Comparison of ENCODE assay signal across 8 mouse cellular contexts in the genomic region with DNA sequence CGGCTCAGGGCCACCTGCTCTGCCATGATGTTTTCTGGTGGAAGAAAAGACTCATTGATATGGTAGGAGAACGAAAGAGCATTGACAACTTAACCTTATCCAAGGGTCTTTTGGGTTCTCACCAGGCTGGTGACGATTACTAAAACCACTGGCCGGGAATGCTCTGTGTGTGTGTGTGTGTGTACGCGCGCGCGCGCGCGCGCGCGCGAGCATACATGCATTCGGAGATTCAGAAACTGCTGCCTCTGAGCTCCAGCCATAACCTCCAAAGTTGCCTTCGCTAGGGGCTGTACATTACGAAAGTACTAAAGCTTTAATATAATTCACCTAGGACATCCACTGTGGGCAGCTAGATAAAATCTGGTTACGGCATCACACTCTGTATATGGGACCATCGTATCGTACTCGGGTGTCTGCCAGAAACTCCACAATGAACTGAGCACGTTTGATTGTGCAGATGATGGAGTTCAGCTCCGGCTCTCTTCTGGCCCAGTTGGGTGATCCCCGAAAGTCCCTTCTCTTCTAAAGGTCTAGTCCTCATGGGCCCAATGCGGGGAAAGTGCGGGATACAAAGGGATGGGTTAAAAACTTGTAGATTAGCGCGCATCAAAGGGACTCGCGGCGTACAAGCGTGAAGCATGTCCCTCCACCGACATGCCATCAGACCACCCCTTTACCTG. TPM values are rescaled to one million over a fixed set of nuclear protein-coding genes. Genes with fewer than 3 reads are reported as not detected.
A peak's percentile ranks its signal among the peaks of the same experiment; 100 is the strongest.
DNase-seq lines count a peak whose midpoint lies in the region; ATAC-seq and TF ChIP-seq lines count a peak whose summit lies in the region.

No protein-coding gene starts in this region.

- H3K4me3 ChIP-seq in MEL (ENCODE audit: control insufficient read depth in 1 of 2, insufficient read depth in 1 of 2, low read depth in 2 of 2, low read length in 2 of 2) = peak overlapping the region; percentile 90 to 93
- H3K4me3 ChIP-seq in embryonic fibroblast, embryonic 13.5 days (ENCODE audit: insufficient read depth, low read length) = peak overlapping the region; percentile 87
- peak overlapping the region; percentile 55 for H3K4me3 ChIP-seq in limb, embryonic 13.5 days

- H3K4me1 ChIP-seq in MEL (ENCODE audit: control insufficient read depth in 1 of 2, insufficient read depth in 2 of 2, low read length in 2 of 2) = peaks cover 3 to 31% of the 10 kb centered on the region in 2 experiments; a peak in 3 of 4 replicates
- peaks cover 9% of the 10 kb centered on the region; the same call in 1 of the 2 replicates for H3K4me1 ChIP-seq in embryonic fibroblast, embryonic 13.5 days (ENCODE audit: control insufficient read depth, insufficient read depth, low read length)
- H3K4me1 ChIP-seq in limb, embryonic 13.5 days = 0 out of 2 replicates have a peak, but pooled peaks cover 6% of the 10 kb centered on the region

- WGBS in limb, embryonic 13.5 days = 16% methylated on average over 35 of the region's 35 CpGs

- TF ChIP-seq RAD21 in MEL (IDR thresholded peaks at IDR 0.05; ENCODE audit: low read depth, low read length) = no peak

- ATAC-seq in limb, embryonic 13.5 days (ENCODE audit: low FRiP score, low read depth) = peak; percentile 41; the same call in 1 of the 2 replicates
- ATAC-seq in inflammation-experienced regulatory T-cells, adult 6 months = no peak

- peaks cover 0 to 33% of the 10 kb centered on the region in 2 experiments; a peak in 3 of 4 replicates for H3K36me3 ChIP-seq in MEL (ENCODE audit: control insufficient read depth in 1 of 2, insufficient read depth in 2 of 2, low read length in 2 of 2)
- H3K36me3 ChIP-seq in limb, embryonic 13.5 days = no peaks in the 10 kb centered on the region

- H3K27ac ChIP-seq in MEL (ENCODE audit: control insufficient read depth, low read depth, low read length) = peak overlapping the region; percentile 64
- H3K27ac ChIP-seq in embryonic fibroblast, embryonic 13.5 days (ENCODE audit: insufficient read depth, low read length) = 0 out of 2 replicates have a peak overlapping the region, but pooled peaks have one; percentile 6
- peak overlapping the region; percentile 73; the same call in 1 of the 2 replicates for H3K27ac ChIP-seq in limb, embryonic 13.5 days

- TF ChIP-seq EP300 in MEL (IDR thresholded peaks at IDR 0.05; ENCODE audit: low read depth in 1 of 2, low read length in 2 of 2) = no peak

- no peaks in the 10 kb centered on the region for H3K27me3 ChIP-seq in MEL (ENCODE audit: control insufficient read depth in 1 of 2, insufficient read depth in 2 of 2, low read length in 2 of 2)
- H3K27me3 ChIP-seq in limb, embryonic 13.5 days = no peaks in the 10 kb centered on the region

- peak overlapping the region; percentile 63 for H3K4me2 ChIP-seq in limb, embryonic 13.5 days (replicated peaks)

- H3K9ac ChIP-seq in MEL (ENCODE audit: control insufficient read depth, low read depth, low read length, poor library complexity, severe bottlenecking) = peak overlapping the region; percentile 74
- H3K9ac ChIP-seq in limb, embryonic 13.5 days = peak overlapping the region; percentile 63

- TF ChIP-seq CTCF in MEL (IDR thresholded peaks at IDR 0.05 in 2 of 3, conservative IDR thresholded peaks at IDR 0.05 in 1 of 3; ENCODE audit: control insufficient read depth in 1 of 3, insufficient read depth in 1 of 3, low read depth in 2 of 3, low read length in 3 of 3, poor library complexity in 1 of 3, severe bottlenecking in 1 of 3) = no peak
- no peak for TF ChIP-seq CTCF in embryonic fibroblast, embryonic 13.5 days (IDR thresholded peaks at IDR 0.05; ENCODE audit: borderline replicate concordance, insufficient read depth, low read length)

- TF ChIP-seq POLR2A in MEL (IDR thresholded peaks at IDR 0.05; ENCODE audit: control insufficient read depth in 1 of 2, insufficient read depth in 1 of 2, low read depth in 1 of 2, low read length in 2 of 2, poor library complexity in 1 of 2) = peak in 1 of 2 experiments; percentile 55; a peak in 1 of 4 replicates
- no peak for TF ChIP-seq POLR2A in embryonic fibroblast, embryonic 13.5 days (IDR thresholded peaks at IDR 0.05; ENCODE audit: low read depth, low read length)

- peaks cover 9% of the 10 kb centered on the region for H3K79me2 ChIP-seq in MEL (ENCODE audit: control insufficient read depth, insufficient read depth, low read length, poor library complexity)

- H3K9me3 ChIP-seq in MEL (replicated peaks; ENCODE audit: insufficient read depth, low read length) = no peaks in the 10 kb centered on the region
- no peaks in the 10 kb centered on the region for H3K9me3 ChIP-seq in limb, embryonic 13.5 days

- peak; percentile 6 to 10 for DNase-seq in layer of hippocampus, postnatal 25 days (ENCODE audit: extremely low spot score in 1 of 2, low spot score in 1 of 2)
- DNase-seq in layer of hippocampus, postnatal 36 days = no peak
- no peak for DNase-seq in MEL (ENCODE audit: low read depth, low spot score)
- peak; percentile 12 for DNase-seq in retina, embryonic 14.5 days (ENCODE audit: low spot score)
- DNase-seq in urinary bladder, postnatal 36 days (ENCODE audit: low spot score in 2 of 2) = no peak

TF ChIP-seq in MEL, 35 proteins besides CTCF, POLR2A, EP300 and RAD21:
- TF ChIP-seq GATA1 (IDR thresholded peaks at IDR 0.05; ENCODE audit: low read depth, low read length) (no peak), POLR2AphosphoS5 (IDR thresholded peaks at IDR 0.05; ENCODE audit: borderline replicate concordance, low read depth, low read length) (no peak), MEF2A (IDR thresholded peaks at IDR 0.05; ENCODE audit: extremely low read depth, insufficient replicate concordance, low read depth, low read length, poor library complexity, severe bottlenecking) (no peak), NRF1 (IDR thresholded peaks at IDR 0.05; ENCODE audit: insufficient read depth, low read depth, low read length, poor library complexity, severe bottlenecking) (peak; percentile 44; the same call in 1 of the 2 replicates), MYB (IDR thresholded peaks at IDR 0.05; ENCODE audit: low read depth, low read length) (no peak), RCOR1 (IDR thresholded peaks at IDR 0.05; ENCODE audit: low read depth, low read length) (no peak), MAX (IDR thresholded peaks at IDR 0.05; ENCODE audit: low read length) (no peak)
TF ChIP-seq in MEL: peak in this region for 1.

RNA-seq across cellular contexts. Expression of gene G6pdx, which starts 0.7 kb away (rescaled TPM):
- 10 to 100 TPM; 24.9 to 27.7 TPM for total RNA-seq in layer of hippocampus, postnatal 25 days (2021)
- total RNA-seq in layer of hippocampus, postnatal 36 days (2021) = 10 to 100 TPM; 24.9 to 29.5 TPM
- 27.9 and 37.0 TPM in 2 replicates for total RNA-seq in MEL (2012; rRNA removed)
- 10 to 100 TPM in 1 of 2 experiments, not detected in 1; 54.1 TPM for polyA plus RNA-seq in MEL (2012; ENCODE audit: insufficient read depth in 1 of 2, insufficient read length in 2 of 2, low read depth in 1 of 2, low replicate concordance in 2 of 2, missing spikeins in 1 of 2)
- polyA plus RNA-seq in embryonic fibroblast, embryonic 13.5 days (2011; ENCODE audit: insufficient read length, low read depth, missing spikeins) = 58.1 and 65.0 TPM in 2 replicates
- 45.6 and 47.0 TPM in 2 replicates for polyA plus RNA-seq in limb, embryonic 13.5 days (2015; fragmentation: Nextera tagmentation; extraction: Ambion mirVana)
- polyA plus RNA-seq in inflammation-experienced regulatory T-cells, adult 6 months (2017; shearing (Covaris generic)) = 10 to 100 TPM; 25.4 to 32.9 (median 31.4) TPM

RNA-seq across cellular contexts. Expression of gene Ikbkg, which starts 35.2 kb away (rescaled TPM):
- total RNA-seq in layer of hippocampus, postnatal 25 days (2021) = 10 to 100 TPM; 51.0 to 56.3 TPM
- total RNA-seq in layer of hippocampus, postnatal 36 days (2021) = 10 to 100 TPM; 47.1 to 50.4 TPM
- 26.6 and 29.1 TPM in 2 replicates for total RNA-seq in MEL (2012; rRNA removed)
- polyA plus RNA-seq in MEL (2012; ENCODE audit: insufficient read depth in 1 of 2, insufficient read length in 2 of 2, low read depth in 1 of 2, low replicate concordance in 2 of 2, missing spikeins in 1 of 2) = 10 to 100 TPM in 1 of 2 experiments, not detected in 1; 21.7 TPM
- polyA plus RNA-seq in embryonic fibroblast, embryonic 13.5 days (2011; ENCODE audit: insufficient read length, low read depth, missing spikeins) = 36.8 and 57.9 TPM in 2 replicates
- 18.2 and 18.4 TPM in 2 replicates for polyA plus RNA-seq in limb, embryonic 13.5 days (2015; fragmentation: Nextera tagmentation; extraction: Ambion mirVana)
- polyA plus RNA-seq in inflammation-experienced regulatory T-cells, adult 6 months (2017; shearing (Covaris generic)) = 10 to 100 TPM; 34.9 to 43.6 (median 39.3) TPM

RNA-seq across cellular contexts. Expression of gene Fam3a, which starts 35.2 kb away (rescaled TPM):
- 10 to 100 TPM; 17.8 to 24.9 TPM for total RNA-seq in layer of hippocampus, postnatal 25 days (2021)
- 10 to 100 TPM; 18.8 to 24.2 TPM for total RNA-seq in layer of hippocampus, postnatal 36 days (2021)
- total RNA-seq in MEL (2012; rRNA removed) = 4.8 and 6.4 TPM in 2 replicates
- polyA plus RNA-seq in MEL (2012; ENCODE audit: insufficient read depth in 1 of 2, insufficient read length in 2 of 2, low read depth in 1 of 2, low replicate concordance in 2 of 2, missing spikeins in 1 of 2) = 10 to 100 TPM in 1 of 2 experiments, not detected in 1; 14.6 TPM
- 23.5 and 30.6 TPM in 2 replicates for polyA plus RNA-seq in embryonic fibroblast, embryonic 13.5 days (2011; ENCODE audit: insufficient read length, low read depth, missing spikeins)
- 42.3 and 43.5 TPM in 2 replicates for polyA plus RNA-seq in limb, embryonic 13.5 days (2015; fragmentation: Nextera tagmentation; extraction: Ambion mirVana)
- polyA plus RNA-seq in inflammation-experienced regulatory T-cells, adult 6 months (2017; shearing (Covaris generic)) = 10 to 100 TPM; 15.0 to 30.8 (median 30.5) TPM

RNA-seq across cellular contexts. Expression of gene Gm6880, which starts 52.9 kb away (rescaled TPM):
- not detected for total RNA-seq in layer of hippocampus, postnatal 25 days (2021)
- not detected for total RNA-seq in layer of hippocampus, postnatal 36 days (2021)
- not detected in 2 replicates for total RNA-seq in MEL (2012; rRNA removed)
- polyA plus RNA-seq in MEL (2012; ENCODE audit: insufficient read depth in 1 of 2, insufficient read length in 2 of 2, low read depth in 1 of 2, low replicate concordance in 2 of 2, missing spikeins in 1 of 2) = not detected
- not detected in 2 replicates for polyA plus RNA-seq in embryonic fibroblast, embryonic 13.5 days (2011; ENCODE audit: insufficient read length, low read depth, missing spikeins)
- polyA plus RNA-seq in limb, embryonic 13.5 days (2015; fragmentation: Nextera tagmentation; extraction: Ambion mirVana) = 2.1 and 4.3 TPM in 2 replicates
- not detected for polyA plus RNA-seq in inflammation-experienced regulatory T-cells, adult 6 months (2017; shearing (Covaris generic))

RNA-seq across cellular contexts. Expression of gene Slc10a3, which starts 55.1 kb away (rescaled TPM):
- total RNA-seq in layer of hippocampus, postnatal 25 days (2021) = 1 to 10 TPM; 3.0 to 3.5 TPM
- 1 to 10 TPM; 2.1 to 3.3 TPM for total RNA-seq in layer of hippocampus, postnatal 36 days (2021)
- 13.7 and 19.4 TPM in 2 replicates for total RNA-seq in MEL (2012; rRNA removed)
- polyA plus RNA-seq in MEL (2012; ENCODE audit: insufficient read depth in 1 of 2, insufficient read length in 2 of 2, low read depth in 1 of 2, low replicate concordance in 2 of 2, missing spikeins in 1 of 2) = 10 to 100 TPM in 1 of 2 experiments, not detected in 1; 16.0 TPM
- 20.6 and 22.4 TPM in 2 replicates for polyA plus RNA-seq in embryonic fibroblast, embryonic 13.5 days (2011; ENCODE audit: insufficient read length, low read depth, missing spikeins)
- 19.6 and 21.3 TPM in 2 replicates for polyA plus RNA-seq in limb, embryonic 13.5 days (2015; fragmentation: Nextera tagmentation; extraction: Ambion mirVana)
- polyA plus RNA-seq in inflammation-experienced regulatory T-cells, adult 6 months (2017; shearing (Covaris generic)) = 10 to 100 TPM; 18.1 to 31.3 (median 27.1) TPM

Comparison
In these comparisons a context has a peak if more than half of its experiments do, and no peak if none do; other contexts are left out.
1. DNase-seq: peak in layer of hippocampus, postnatal 25 days (2 of 2) and retina, embryonic 14.5 days (single experiment); none in layer of hippocampus, postnatal 36 days (0 of 2), MEL (single experiment) and urinary bladder, postnatal 36 days (0 of 2).
2. H3K27ac ChIP-seq: peak in every context shown above with its lines; median percentile 73 in limb, embryonic 13.5 days; 64 in MEL; 6 in embryonic fibroblast, embryonic 13.5 days.
3. Peak in every context shown above with its lines, with median percentiles within 50 percentile points of each other: H3K4me3 ChIP-seq.